Mouse (Mus musculus): Measurements from ENCODE around the gene Gm28051.

Gene Gm28051

DNA sequence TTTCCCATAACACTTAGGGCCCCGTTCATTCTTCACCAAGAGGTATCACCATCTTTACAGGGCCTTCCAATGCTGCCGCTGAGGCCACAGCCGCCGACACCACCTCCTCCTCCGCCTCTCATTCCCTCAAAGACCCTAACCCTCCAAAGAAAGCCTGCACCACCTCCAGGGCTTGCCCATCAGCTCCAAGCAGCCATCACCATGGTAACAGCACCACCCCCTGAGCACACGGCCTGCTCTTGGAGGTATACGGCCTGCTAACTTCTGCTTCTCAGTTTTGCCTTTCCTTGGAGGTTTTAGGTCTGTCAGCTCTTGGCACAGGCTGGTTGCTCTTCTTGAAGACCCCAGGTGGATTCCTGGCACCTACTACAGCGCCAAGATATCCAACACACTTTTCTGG lies 86.7 kb downstream of the Gm28051 start:
- in situ Hi-C loops (cut with MboI, MseI) = loop anchor here in 1 of 2 experiments (10.0 kb wide), 1 partner anchor 1666 kb away; no protein-coding TSS in a partner anchor
